Mouse (Mus musculus): ENCODE data around the gene Pla2g4e.

The Pla2g4e gene

GRCm38 (mm10) chr2:120122983-120123382 lies 122.2 kb downstream of the Pla2g4e start:
- no peak for DNase-seq (ENCODE audit: extremely low spot score)

- DNase-seq (ENCODE audit: extremely low spot score) = no peak
These were observed 127.8 kb downstream of the Pla2g4e start for GRCm38 (mm10) chr2:120117346-120117745.
